Mouse (Mus musculus) right cerebral cortex, adult 18-20 months (tissue): Measurements from ENCODE around the gene Sec1.

Source experiments
- DNase-seq: peaks from one replicate; pipeline ENCODE4 v3.0.0; 2022; ENCODE audit warnings: mixed read lengths

Sec1 gene

GRCm38 (mm10) chr7:45693921-45694591 lies at the start of gene Sec1:
Sec1 (minus strand) TSS chr7:45694402.
- DNase-seq: no peak

- DNase-seq: peak; percentile 89
Measured at GRCm38 (mm10) chr7:45742338-45742737, 48.1 kb upstream of the Sec1 start.

DNA sequence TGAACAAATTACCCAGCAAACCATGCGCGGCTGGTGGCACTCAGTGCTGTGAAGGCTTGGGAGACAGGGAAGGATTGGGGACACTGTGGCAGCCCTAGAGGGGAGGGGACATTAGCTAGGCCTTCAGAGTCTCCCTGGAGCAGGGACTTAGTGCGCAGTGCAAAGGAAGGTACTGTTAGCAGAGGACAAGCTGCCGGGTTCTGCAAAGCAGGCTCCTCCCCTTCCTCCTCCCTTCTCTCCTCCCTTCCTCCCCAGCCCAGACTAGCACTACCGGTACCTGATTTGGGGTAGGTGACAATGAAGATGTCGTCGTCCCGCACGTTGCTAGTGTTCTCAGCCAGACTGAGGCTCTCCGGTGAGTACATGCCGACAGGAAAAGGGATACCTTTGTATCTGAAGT lies 47.6 kb upstream of the Sec1 start:
- DNase-seq: peak; percentile 63

DNA sequence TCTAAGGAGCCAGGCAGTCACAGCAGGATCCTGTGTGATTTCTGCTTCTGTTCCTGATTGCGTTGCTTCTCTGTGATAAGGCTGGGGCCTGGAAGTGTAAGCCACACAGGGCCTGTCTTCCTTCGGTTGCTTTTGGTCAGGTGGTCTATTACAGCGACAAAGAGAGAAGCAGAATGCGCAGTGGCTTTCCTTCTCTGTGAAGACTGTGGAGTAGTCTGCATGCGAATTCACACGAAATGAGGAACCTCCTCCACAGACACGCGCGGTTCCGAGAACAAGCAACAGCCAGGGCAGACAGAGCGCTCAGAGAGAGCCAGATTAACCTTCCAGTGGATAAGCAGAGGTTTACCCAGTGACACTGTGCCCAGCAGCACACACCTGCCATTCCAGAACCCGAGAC lies 47.1 kb upstream of the Sec1 start:
- no peak for DNase-seq

GRCm38 (mm10) chr7:45739820-45740219 lies 45.6 kb upstream of the Sec1 start:
- DNase-seq: no peak

DNA sequence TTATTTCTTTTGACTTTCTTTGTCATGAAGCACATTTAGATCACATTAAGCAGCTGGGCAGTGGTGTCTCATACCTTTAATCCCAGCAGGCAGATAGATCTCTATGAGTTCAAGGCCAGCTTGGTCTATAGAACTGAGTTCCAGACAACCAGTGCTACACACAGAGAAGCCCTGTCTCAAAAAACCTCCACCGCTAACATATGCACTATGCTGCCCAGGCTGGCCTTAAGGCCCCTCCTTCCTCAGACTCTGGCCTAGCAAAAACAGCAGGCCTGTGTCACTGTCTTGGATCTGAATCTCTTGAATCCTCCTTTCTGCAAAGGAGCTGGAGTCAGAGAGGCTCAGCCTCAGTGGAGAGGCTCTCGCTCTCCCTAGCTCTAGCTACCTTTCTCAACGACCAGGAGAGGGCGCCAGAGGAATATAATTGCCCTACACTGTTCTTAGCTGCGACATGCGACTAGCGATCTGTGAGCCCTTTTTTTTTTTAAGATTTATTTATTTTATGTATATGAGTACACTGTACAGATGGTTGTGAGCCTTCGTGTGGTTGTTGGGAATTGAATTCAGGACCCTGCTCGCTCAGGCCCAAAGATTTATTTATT lies 45.1 kb upstream of the Sec1 start:
- peak; percentile 87 for DNase-seq

GRCm38 (mm10) chr7:45733477-45733876 lies 39.3 kb upstream of the Sec1 start:
- no peak for DNase-seq

- no peak for DNase-seq
Measured at GRCm38 (mm10) chr7:45730727-45731431, 36.7 kb upstream of the Sec1 start.

GRCm38 (mm10) chr7:45727625-45728024 lies 33.4 kb upstream of the Sec1 start:
- DNase-seq: no peak

GRCm38 (mm10) chr7:45726419-45726818 lies 32.2 kb upstream of the Sec1 start:
- DNase-seq: no peak

GRCm38 (mm10) chr7:45725713-45726112 lies 31.5 kb upstream of the Sec1 start, which contains the start of gene Spaca4:
Spaca4 (minus strand) TSS chr7:45725813.
- DNase-seq: no peak

- no peak for DNase-seq
Measured at GRCm38 (mm10) chr7:45725151-45725550, 30.9 kb upstream of the Sec1 start.

GRCm38 (mm10) chr7:45723781-45724180 lies 29.6 kb upstream of the Sec1 start:
- DNase-seq: no peak

- DNase-seq: no peak
Measured at GRCm38 (mm10) chr7:45723301-45723700, 29.1 kb upstream of the Sec1 start.

- no peak for DNase-seq
Measured at GRCm38 (mm10) chr7:45722348-45722713, 28.1 kb upstream of the Sec1 start.

DNA sequence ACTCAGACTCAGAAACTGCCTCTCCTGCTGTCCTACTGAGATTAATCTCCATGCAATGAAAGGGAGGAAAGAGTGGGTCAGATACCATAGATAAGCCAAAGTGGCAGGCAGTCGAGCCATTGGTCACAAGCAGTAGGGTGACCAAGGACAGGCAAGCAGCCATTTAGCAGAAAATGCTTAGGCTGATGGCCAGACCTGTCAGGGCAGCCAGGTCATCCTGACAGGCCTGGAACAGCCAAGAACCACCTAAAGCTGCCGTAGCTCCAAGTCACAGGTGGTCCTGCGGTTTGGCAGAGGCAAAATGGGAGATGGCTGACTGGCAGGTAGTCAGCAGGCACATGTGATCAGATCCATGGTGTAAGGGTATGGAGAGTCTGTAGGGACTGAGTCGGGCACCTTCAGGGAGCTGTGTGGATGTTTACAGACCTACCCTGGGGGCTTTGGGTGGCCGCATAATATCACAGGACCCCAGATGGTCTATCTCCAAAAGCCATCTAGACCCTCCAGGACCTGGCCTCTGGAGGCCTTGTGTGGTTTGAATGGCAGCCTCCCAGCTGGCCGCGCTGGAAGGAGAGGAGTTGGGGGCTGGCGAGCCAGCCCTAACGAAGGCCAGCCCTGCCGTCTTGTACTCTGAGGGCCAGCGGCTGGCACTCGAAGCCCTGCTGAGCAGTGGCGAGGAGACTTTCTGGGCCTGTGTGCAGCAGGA lies 27.6 kb upstream of the Sec1 start:
- no peak for DNase-seq

DNA sequence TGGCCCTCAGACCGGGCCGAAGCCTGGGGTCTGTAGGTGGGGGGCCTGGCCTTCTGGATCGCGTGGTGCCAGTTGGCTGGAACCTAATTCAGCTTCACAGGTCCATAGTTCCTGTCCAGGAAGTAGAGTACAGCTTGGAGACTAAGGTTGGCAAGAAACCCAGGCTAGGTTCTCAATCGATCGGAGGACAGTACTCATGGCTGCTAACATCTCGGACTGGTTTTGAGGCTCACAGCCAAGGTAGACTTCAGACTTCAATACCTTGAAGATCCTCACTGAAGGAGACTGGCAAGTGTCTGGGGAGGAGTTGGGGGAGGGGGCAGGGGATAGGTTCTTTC lies 27.0 kb upstream of the Sec1 start:
- no peak for DNase-seq

- DNase-seq: no peak
Measured at GRCm38 (mm10) chr7:45720413-45721233, 26.4 kb upstream of the Sec1 start, which contains the start of gene Fam83e. Fam83e (plus strand) TSS chr7:45721212.

DNA sequence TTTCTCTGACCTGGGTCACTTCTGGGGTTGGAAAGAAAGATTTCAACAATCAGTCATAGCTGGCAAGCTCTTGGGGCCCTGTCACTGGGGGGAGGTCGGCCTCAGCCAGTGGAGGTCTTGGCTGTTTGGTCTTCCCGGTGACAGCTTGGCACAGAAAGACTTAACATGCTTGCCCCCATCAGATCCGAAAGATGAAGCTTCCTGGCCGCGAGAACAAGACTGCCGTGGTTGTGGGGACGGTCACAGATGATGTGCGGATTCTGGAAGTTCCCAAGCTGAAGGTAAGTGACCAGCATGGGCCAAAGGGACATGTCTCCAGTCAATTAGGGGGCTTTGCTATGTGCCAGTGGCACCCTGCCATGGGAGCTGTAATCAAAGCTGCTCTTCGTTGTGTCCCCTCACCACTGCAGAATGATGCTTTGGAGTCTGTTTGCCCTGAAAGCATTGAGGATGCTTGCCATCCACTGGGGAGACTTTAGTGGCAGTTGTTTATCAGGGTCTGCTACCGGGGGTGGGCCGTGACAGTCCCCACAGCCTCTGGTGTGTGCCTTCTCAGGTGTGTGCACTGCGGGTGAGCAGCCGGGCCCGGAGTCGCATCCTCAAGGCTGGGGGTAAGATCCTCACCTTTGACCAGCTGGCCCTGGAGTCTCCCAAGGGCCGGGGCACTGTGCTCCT lies 25.7 kb upstream of the Sec1 start:
- no peak for DNase-seq

DNA sequence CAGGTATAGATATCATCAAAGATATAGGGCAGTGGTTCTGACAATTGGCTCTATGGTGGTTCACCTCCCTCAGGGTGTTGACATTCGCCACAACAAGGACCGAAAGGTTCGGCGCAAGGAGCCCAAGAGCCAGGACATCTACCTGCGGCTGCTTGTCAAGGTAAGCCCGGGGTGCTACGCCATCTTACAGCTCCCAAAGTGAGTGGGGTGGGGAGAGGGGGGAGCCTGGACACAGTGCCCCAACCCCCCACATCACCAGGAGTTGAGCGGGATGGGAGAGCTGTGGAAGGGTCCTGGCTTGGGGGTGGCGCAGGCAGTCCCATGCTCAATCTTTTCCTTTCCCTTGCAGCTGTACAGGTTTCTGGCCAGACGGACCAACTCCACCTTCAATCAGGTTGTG lies 25.0 kb upstream of the Sec1 start:
- no peak for DNase-seq

- DNase-seq: no peak
Measured at GRCm38 (mm10) chr7:45718331-45718730, 24.1 kb upstream of the Sec1 start.

GRCm38 (mm10) chr7:45717918-45718297 lies 23.7 kb upstream of the Sec1 start, which contains the start of gene Sphk2:
Sphk2 (minus strand) TSS chr7:45718002.
- DNase-seq: peak; percentile 98
